Mouse (Mus musculus) hindbrain, embryonic 16.5 days (tissue): Measurements from ENCODE around the gene Rpia. TPM values are rescaled to one million over a fixed set of nuclear protein-coding genes. Genes with fewer than 3 reads are reported as not detected.
A peak's percentile ranks its signal among the peaks of the same experiment; 100 is the strongest.

Experiments
- ATAC-seq: fragments of 200-750 bp; cut with Nextera tagmentation; 2 replicates; pipeline ENCODE4 v1.8.0; 2017; ENCODE audit warnings: moderate TSS enrichment, moderate library complexity
- H3K27ac ChIP-seq: fragments of 300-500 bp; sonication (generic); 2 replicates; pipeline ENCODE4 v1.5.1; 2014; ENCODE audit warnings: low read depth, mild to moderate bottlenecking, control low read depth, low read length, moderate library complexity
- H3K27me3 ChIP-seq: fragments of 300-500 bp; sonication (generic); replicated peaks from 2 replicates; pipeline ENCODE4 v1.6.1; 2014; ENCODE audit warnings: low read length; ENCODE audit not compliant: control insufficient read depth, insufficient read depth
- H3K36me3 ChIP-seq: fragments of 300-500 bp; sonication (generic); 2 replicates; pipeline ENCODE4 v1.6.1; 2014; ENCODE audit warnings: mild to moderate bottlenecking, low read length, moderate library complexity, mixed read lengths; ENCODE audit not compliant: control insufficient read depth, insufficient read depth
- H3K4me1 ChIP-seq: fragments of 300-500 bp; sonication (generic); 2 replicates; pipeline ENCODE4 v1.6.1; 2014; ENCODE audit warnings: low read depth, low read length; ENCODE audit not compliant: control insufficient read depth, insufficient read depth
- H3K4me2 ChIP-seq: fragments of 300-500 bp; sonication (generic); 2 replicates; pipeline ENCODE4 v1.6.1; 2014; ENCODE audit warnings: mild to moderate bottlenecking, low read length, control low read depth, moderate library complexity
- H3K4me3 ChIP-seq: fragments of 300-500 bp; sonication (generic); 2 replicates; pipeline ENCODE4 v1.5.1; 2014; ENCODE audit warnings: mild to moderate bottlenecking, low read length, control low read depth, moderate library complexity
- H3K9ac ChIP-seq: fragments of 300-500 bp; sonication (generic); 2 replicates; pipeline ENCODE4 v1.6.1; 2014; ENCODE audit warnings: low read depth, mild to moderate bottlenecking, control low read depth, low read length, moderate library complexity
- H3K9me3 ChIP-seq: fragments of 300-500 bp; sonication (generic); 2 replicates; pipeline ENCODE4 v1.6.1; 2014; ENCODE audit warnings: mild to moderate bottlenecking, low read length, moderate library complexity; ENCODE audit not compliant: control insufficient read depth
- WGBS: fragments of 180-500 bp; shearing (Covaris S2); extraction: QIAGEN DNeasy Blood & Tissue Kit; methylation state at CpG from one replicate; pipeline ENCODE4 v1.1.7; 2014; 5-methylcytosine and 5-hydroxymethylcytosine counted together
- polyA plus RNA-seq: library from polyadenylated mRNA; unstranded; fragments of >200 nt; fragmentation: Nextera tagmentation; extraction: Ambion mirVana; gene quantifications from 2 replicates; pipeline ENCODE4 v1.2.1, GENCODE M21; 2015

Gene Rpia
- polyA plus RNA-seq, result 2.1 and 2.3 TPM in 2 replicates

DNA sequence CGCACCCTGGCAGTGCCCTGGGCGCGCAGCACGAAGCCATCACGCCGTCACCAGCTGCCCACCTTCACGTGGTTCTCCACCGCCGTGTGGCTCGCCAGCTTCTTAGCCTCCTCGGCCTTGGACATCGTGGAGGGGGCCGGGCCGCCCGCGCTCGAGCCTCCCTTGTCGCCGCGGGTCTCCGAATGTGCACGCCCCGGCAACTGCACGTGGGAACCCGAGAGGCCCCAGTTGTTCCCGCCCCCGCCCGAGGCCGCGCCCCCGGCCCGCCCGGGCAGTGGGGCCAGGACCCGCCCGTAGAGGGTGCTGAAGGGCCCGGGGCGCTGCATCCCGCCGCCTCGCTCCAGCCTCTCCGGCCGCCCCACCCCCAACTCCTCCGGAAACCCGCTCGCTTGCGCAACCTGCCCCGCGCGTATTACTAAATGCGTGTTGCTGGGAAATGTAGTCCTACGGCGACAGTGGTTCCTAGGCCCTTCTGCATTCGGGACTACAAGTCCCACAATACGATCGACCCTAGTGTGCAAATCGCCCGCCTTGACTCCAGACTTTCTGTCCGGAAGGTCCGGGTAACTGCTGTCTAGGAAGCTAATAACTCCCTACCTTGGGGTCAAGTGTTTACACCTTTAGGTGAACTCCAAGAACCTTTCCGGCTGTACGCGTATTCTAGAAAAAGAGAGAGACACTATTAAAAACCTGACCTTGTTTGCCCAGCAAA is at the start of gene Rpia:
Gene Rpia (minus strand): TSS at position 409 of the 712 bp plus-strand sequence.
- peak within 1 kb of the TSS; percentile 88 for H3K4me3 ChIP-seq
- peak within 1 kb of the TSS; percentile 93 for H3K4me2 ChIP-seq
- under 1% methylated on average over 55 of the region's 62 CpGs for WGBS
- H3K27ac ChIP-seq, result peak within 1 kb of the TSS; percentile 75
- H3K36me3 ChIP-seq, result no peaks in the 10 kb centered on the region
- no peaks in the 10 kb centered on the region for H3K27me3 ChIP-seq
- peak; percentile 98 for ATAC-seq
- H3K9me3 ChIP-seq, result no peaks in the 10 kb centered on the region
- peaks cover 18% of the 10 kb centered on the region for H3K4me1 ChIP-seq
- peak within 1 kb of the TSS; percentile 86 for H3K9ac ChIP-seq

DNA sequence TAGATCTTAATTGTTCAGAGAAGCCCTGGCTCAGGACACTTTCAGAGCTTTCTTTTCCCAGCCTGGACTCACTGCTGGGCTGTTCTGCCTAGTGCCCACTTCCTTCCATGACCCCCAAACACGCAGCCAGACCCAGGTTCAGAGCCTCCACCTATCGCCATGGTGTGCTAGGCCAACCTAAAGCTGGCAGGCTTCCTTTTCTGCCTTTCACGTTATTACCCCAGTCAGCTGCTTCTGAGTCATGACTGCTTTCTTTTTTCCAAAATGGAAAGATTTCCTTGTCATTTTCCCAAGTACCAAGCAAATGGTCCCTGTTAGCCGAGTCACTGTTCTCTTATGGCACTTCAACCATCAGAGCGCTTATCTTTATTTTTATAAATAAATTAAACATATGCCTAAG is 48.2 kb upstream of the Rpia start:
- WGBS, result 71% methylated on average over 5 of the region's 5 CpGs
- Histone ChIP-seq H3K4me2 (no peak overlapping the region), H3K4me3 (no peak overlapping the region), H3K9ac (no peak overlapping the region), H3K27me3 (no peaks in the 10 kb centered on the region), H3K9me3 (no peaks in the 10 kb centered on the region), H3K4me1 (peaks cover 8% of the 10 kb centered on the region), H3K27ac (no peak overlapping the region), H3K36me3 (no peaks in the 10 kb centered on the region)
- ATAC-seq, result no peak

- Histone ChIP-seq H3K4me1 (peaks cover 5% of the 10 kb centered on the region; the same call in 1 of the 2 replicates), H3K4me2 (no peak overlapping the region), H3K9ac (no peak overlapping the region), H3K36me3 (no peaks in the 10 kb centered on the region), H3K27me3 (no peaks in the 10 kb centered on the region), H3K9me3 (no peaks in the 10 kb centered on the region), H3K27ac (no peak overlapping the region), H3K4me3 (no peak overlapping the region)
- no peak for ATAC-seq
- WGBS, result 56% methylated on average over 3 of the region's 3 CpGs
Observed at GRCm38 (mm10) chr6:70838532-70838931, 46.5 kb upstream of the Rpia start.

DNA sequence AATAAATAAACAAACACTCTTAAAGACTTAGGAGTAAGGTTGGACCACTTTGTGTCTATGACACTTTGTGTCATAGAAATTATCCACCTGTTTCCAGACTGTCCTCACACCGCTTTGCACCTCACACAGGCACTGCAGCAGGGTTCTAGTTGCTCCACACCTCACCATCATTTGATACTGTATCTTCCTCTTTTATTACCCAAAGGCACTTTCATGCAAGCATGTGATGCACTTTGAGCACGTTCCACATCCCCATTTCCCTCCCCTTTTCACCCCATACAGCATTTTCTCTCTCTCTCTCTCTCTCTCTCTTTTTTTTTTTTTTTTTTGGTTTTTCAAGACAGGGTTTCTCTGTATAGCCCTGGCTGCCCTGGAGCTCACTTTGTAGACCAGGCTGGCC is 45.3 kb upstream of the Rpia start:
- WGBS, result 82% methylated on average over 2 of the region's 2 CpGs
- no peaks in the 10 kb centered on the region for H3K9me3 ChIP-seq
- H3K27ac ChIP-seq, result no peak overlapping the region
- H3K27me3 ChIP-seq, result no peaks in the 10 kb centered on the region
- no peak for ATAC-seq
- no peak overlapping the region for H3K4me3 ChIP-seq
- H3K4me1 ChIP-seq, result no peaks in the 10 kb centered on the region
- H3K36me3 ChIP-seq, result no peaks in the 10 kb centered on the region
- no peak overlapping the region for H3K4me2 ChIP-seq
- no peak overlapping the region for H3K9ac ChIP-seq

- 87% methylated on average over 10 of the region's 10 CpGs for WGBS
Observed at GRCm38 (mm10) chr6:70831179-70831839, 39.3 kb upstream of the Rpia start.

GRCm38 (mm10) chr6:70830552-70830951 is 38.5 kb upstream of the Rpia start:
- H3K4me2 ChIP-seq, result no peak overlapping the region
- H3K4me3 ChIP-seq, result no peak overlapping the region
- H3K36me3 ChIP-seq, result no peaks in the 10 kb centered on the region
- H3K4me1 ChIP-seq, result no peaks in the 10 kb centered on the region
- H3K9me3 ChIP-seq, result no peaks in the 10 kb centered on the region
- no peaks in the 10 kb centered on the region for H3K27me3 ChIP-seq
- H3K9ac ChIP-seq, result no peak overlapping the region
- no peak for ATAC-seq
- H3K27ac ChIP-seq, result no peak overlapping the region
- 82% methylated on average over 3 of the region's 3 CpGs for WGBS

More at GRCm38 (mm10) chr6:70831179-70831839, 39.3 kb upstream of the Rpia start:
- Histone ChIP-seq H3K27me3 (no peaks in the 10 kb centered on the region), H3K4me2 (no peak overlapping the region), H3K36me3 (no peaks in the 10 kb centered on the region), H3K9me3 (no peaks in the 10 kb centered on the region), H3K27ac (no peak overlapping the region), H3K4me1 (no peaks in the 10 kb centered on the region), H3K4me3 (no peak overlapping the region), H3K9ac (no peak overlapping the region)
- ATAC-seq, result no peak

- no peaks in the 10 kb centered on the region for H3K9me3 ChIP-seq
- H3K36me3 ChIP-seq, result no peaks in the 10 kb centered on the region
- no peak overlapping the region for H3K4me2 ChIP-seq
- ATAC-seq, result no peak
- H3K9ac ChIP-seq, result no peak overlapping the region
- no peak overlapping the region for H3K4me3 ChIP-seq
- H3K27me3 ChIP-seq, result no peaks in the 10 kb centered on the region
- no peak overlapping the region for H3K27ac ChIP-seq
- H3K4me1 ChIP-seq, result no peaks in the 10 kb centered on the region
- 77% methylated on average over 2 of the region's 2 CpGs for WGBS
Observed at GRCm38 (mm10) chr6:70829451-70829850, 37.4 kb upstream of the Rpia start.

DNA sequence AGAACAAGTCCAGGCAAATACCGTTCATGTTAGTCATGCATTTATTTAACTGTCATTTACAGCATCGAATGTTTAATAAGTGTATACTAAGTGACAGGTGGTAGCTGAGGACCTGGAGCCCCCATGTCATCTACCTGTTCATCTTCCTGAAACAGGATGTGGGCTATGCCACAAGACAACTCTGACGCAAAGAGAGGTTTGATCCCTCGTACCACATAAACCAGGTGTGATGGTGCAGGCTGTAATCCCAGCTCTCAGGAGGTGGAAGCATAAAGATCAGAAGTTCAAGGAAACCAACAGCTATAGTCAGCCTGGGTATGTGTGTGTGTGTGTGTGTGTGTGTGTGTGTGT is 32.9 kb upstream of the Rpia start:
- no peak; the same call in 1 of the 2 replicates for ATAC-seq
- H3K36me3 ChIP-seq, result no peaks in the 10 kb centered on the region
- peaks cover 4% of the 10 kb centered on the region for H3K4me1 ChIP-seq
- H3K4me3 ChIP-seq, result peak overlapping the region; percentile 45
- H3K9ac ChIP-seq, result no peak overlapping the region; the same call in 1 of the 2 replicates
- WGBS, result 45% methylated on average over 4 of the region's 4 CpGs
- no peak overlapping the region for H3K27ac ChIP-seq
- no peaks in the 10 kb centered on the region; the same call in 1 of the 2 replicates for H3K27me3 ChIP-seq
- no peaks in the 10 kb centered on the region for H3K9me3 ChIP-seq
- peak overlapping the region; percentile 91 for H3K4me2 ChIP-seq
